Mouse (Mus musculus) adrenal gland, postnatal 4 days (tissue): ENCODE data around the gene Myg1. TPM values are rescaled to one million over a fixed set of nuclear protein-coding genes. Genes with fewer than 3 reads are reported as not detected.
"Not testable (repeated sequence)": the region's sequence is repeated elsewhere in the genome, so short reads cannot be mapped to it uniquely, and the experiment has no call there.

Experiments
- DNase-seq, 2 experiments: peaks; one replicate each; pipeline ENCODE4 v3.0.0; 2021 to 2022; ENCODE audit warnings: low spot score in 2 of 2, mixed read lengths in 2 of 2
- long read RNA-seq, 2 experiments: library from polyadenylated mRNA; stranded (forward); transcript quantifications; one replicate each; pipeline ENCODE4 v2.0.0; 2021
- total RNA-seq, 2 experiments: library from RNA; stranded (reverse); gene quantifications; 2 replicates each; pipeline ENCODE4 v1.2.3; 2021

Gene Myg1
- total RNA-seq: 10 to 100 TPM; 86.3 to 96.7 TPM
- long read RNA-seq, experiment 1, transcript Myg1-202 (7 exons, 1,480 nt): major isoform, 41 of 53 reads
- long read RNA-seq, experiment 1, partial matches to known transcripts: 8 of 53 reads
- long read RNA-seq, experiment 1, other reads (novel, unspliced or antisense): 0 of 53 reads
- long read RNA-seq, experiment 2, transcript Myg1-202 (7 exons, 1,480 nt): major isoform, 46 of 62 reads
- long read RNA-seq, experiment 2, partial matches to known transcripts: 11 of 62 reads
- long read RNA-seq, experiment 2, other reads (novel, unspliced or antisense): 4 of 62 reads

GRCm38 (mm10) chr15:102331610-102332015 lies at the start of gene Myg1:
Gene Myg1, plus strand, starts transcription at chr15:102331709.
- DNase-seq: peak; percentile 60 to 69

DNA sequence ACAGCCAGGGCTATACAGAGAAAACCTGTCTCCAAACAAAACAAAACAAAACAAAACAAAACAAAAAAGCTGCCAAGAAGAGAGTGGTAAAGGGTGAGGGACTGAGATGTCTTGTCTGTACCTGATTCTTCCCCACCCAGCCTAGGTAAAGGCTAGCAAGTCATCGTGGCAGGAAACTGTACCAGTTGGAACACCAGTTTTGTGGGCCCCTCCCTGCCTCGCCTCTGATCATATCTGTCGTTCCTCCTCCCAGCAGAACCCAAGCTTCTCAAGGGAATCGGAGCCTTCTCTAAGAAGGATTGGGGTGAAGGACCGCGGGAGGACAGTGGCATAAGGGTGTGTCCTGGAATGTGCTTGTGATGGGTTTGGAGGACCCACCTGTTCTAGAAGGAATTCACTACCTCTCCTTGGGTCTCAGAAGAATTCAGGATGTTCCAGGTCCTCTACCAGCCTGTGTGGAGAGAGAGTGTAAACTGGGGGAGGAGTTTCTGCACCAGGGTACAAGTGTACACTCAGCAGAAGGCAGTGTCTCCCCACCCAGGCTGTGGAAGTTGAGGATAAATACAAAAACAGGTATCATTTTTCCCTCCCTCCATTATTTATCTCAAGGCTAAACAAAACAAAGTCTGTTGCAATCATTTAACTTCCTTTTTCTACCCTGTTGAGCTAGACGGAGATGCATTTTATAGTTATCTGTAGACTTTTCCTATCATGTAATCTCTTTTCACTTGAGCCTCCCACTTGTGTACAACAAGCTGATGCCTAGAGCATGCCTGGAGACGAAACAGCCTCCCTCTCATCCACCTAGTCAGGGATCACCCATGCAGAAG lies 48.8 kb upstream of the Myg1 start:
- DNase-seq: no peak

DNA sequence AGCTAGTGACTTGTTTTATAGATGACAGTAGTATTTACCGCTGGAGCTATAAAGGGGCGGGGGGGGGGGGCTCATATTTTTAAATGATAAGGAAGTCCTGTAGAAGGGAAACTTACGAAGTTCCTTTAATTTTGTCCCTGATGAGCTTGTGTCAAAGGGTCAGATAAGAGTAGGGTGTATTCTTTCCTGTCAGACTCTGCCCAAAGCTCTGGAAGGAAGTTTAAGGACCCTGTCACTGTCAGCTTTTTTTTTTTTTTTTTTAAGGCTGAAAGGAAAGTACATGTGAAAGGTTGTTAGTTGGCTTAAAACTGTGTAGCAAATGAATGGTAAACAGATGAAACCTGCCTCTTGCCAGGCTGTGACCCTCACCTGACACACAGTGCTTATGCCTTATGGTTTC lies 47.9 kb upstream of the Myg1 start:
- no peak for DNase-seq

DNA sequence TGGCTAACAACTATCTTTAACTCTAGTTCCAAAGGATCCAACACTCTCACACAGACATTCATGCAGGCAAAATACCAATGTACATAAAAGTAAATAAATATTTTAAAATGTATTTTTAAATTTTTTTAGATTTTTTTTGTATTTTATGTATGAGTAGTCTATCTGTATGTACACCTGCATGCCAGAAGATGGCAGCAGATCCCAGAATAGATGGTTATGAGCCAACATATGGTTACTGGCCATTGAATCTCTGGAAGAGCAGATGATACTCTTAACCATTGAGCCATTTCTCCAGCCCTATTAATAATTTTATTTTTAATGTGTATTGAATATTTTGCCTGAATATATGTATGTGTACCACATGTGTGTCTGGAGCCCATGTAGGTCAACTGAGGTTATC lies 44.1 kb upstream of the Myg1 start:
- DNase-seq: no peak

DNA sequence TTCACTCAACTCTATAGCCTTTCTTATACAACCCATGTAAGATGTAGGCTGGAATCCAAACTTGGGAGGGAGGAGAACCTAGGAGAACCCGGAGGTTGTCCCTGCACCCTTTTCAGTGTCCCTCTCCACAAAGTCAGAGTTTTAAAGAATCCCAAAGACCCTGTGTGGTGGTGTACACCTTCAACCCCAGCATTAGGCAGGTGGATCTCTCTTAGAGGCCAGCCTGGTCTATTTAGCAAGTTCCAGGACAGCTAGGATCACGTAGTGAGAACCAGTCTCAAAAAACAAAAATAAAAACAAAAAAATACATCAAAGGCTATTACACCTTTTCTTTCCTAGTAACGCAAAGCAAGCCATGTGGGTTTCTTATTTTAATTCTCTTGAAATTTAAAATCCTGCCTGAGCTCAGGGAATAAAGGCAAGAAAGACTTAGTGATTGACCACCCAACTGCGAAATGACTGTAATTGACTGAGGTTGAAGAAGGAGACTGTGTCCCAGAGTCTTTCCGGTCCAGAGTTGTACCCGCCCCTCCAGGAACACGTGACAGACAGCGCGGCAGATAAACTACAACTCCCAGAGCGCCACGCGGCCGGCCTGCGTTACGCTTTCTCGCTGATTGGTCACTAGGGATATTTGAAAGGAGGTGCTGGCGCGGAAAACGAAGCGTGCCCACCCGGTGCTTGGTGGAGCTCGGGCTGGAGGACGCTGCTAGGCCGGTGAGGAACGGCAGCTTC lies 35.7 kb upstream of the Myg1 start, which contains the start of gene Espl1:
Espl1 (plus strand) TSS at position 634 of the 735 bp plus-strand sequence.
- peak; percentile 82 for DNase-seq

GRCm38 (mm10) chr15:102296368-102297006 lies 35.0 kb upstream of the Myg1 start:
- no peak for DNase-seq

- no peak for DNase-seq
Observed at GRCm38 (mm10) chr15:102302542-102302941, 29.0 kb upstream of the Myg1 start.

DNA sequence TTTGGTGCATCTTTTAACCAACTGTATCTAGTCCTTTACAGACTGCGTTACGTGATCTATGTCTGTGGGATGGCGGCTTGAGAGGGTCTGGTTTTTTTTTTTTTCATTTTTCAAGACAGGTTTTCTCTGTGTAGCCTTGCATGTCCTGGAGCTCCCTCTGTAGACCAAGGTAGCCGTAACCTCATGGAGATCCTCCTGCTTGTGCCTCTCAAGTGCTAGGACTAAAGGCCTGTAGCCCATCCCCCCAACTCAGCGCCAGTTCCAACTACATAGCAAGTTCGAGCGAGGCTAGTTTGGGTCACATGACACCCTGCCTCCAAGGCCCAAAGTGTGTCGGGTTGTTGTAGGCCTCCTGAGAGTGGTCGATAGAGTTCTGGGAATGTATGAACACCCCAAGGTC lies 22.8 kb upstream of the Myg1 start:
- DNase-seq: no peak

- DNase-seq: no peak
Observed at GRCm38 (mm10) chr15:102310074-102310845, 21.2 kb upstream of the Myg1 start.

GRCm38 (mm10) chr15:102311489-102311888 lies 20.0 kb upstream of the Myg1 start:
- no peak for DNase-seq

DNA sequence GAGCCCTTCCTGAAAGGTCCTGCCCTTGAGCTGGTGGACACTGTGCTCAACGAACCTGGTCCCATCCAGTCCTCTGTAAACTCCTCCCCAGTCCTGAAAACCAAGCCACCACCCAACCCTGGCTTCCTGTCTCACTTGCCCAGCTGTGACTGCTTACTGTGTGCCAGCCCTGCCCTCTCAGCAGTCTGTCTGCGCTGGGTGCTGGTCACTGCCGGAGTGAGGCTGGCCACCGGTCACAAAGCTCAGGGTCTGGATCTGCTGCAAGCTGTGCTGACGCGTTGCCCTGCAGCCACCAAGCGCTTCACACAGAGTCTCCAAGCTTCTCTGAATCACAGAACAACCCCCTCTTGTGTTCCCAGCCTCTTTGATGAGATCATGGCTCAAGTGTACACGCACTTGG lies 16.2 kb upstream of the Myg1 start:
- no peak for DNase-seq

DNA sequence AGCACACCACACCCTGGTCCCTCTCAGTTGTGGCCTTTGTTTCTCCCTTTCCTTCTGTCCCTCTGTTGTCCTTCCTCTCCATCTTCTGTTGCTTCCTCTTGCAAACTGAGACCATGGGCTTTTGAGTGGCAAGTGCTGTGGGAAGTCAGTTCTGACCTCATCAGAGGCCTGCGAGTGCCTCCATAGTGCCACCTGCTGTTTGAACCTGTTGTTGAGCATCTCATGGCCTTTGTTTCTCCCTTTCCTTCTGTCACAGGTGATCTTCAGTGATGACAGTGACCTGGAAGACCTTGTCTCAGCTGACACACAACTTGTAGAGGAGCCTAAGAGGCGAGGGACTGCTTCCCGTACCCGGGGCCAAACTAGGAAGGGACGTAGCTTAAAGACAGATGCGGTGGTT lies 15.2 kb upstream of the Myg1 start:
- no peak for DNase-seq

DNA sequence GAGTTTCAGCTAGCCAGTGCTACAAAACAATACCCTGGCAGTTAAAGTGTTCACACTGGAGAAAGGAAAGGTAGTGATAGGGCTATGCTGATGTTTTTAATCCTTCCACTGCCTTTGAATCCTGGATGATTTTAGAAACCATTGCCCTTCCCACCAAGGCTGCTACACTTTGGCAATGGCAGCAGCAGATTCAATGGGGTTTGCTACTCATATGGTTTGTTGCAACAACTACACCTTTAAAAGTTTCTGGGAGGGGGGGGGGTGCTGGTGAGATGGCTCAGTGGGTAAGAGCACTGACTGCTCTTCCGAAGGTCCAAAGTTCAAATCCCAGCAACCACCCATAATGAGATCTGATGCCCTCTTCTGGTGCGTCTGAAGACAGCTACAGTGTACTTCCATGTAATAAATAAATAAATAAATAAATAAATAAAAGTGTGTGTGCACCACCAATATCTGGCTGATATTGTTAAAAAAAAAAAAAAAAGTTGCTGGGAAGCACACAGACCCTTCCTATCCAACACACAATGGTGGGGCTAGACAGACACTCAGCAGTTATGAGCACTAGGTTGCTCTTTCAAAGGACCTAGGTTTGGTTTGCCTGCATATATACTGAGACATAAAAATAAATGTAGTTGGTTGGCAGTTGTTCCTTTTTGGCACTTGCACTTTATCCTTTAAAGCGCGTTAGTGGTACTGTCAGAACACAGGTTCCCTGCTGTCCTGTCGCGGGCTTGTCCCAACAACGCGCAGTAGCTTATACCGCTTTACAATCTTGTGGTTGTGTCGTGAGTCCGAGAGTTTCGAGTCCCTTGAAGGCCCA lies 6.6 kb upstream of the Myg1 start:
- DNase-seq: no peak

DNA sequence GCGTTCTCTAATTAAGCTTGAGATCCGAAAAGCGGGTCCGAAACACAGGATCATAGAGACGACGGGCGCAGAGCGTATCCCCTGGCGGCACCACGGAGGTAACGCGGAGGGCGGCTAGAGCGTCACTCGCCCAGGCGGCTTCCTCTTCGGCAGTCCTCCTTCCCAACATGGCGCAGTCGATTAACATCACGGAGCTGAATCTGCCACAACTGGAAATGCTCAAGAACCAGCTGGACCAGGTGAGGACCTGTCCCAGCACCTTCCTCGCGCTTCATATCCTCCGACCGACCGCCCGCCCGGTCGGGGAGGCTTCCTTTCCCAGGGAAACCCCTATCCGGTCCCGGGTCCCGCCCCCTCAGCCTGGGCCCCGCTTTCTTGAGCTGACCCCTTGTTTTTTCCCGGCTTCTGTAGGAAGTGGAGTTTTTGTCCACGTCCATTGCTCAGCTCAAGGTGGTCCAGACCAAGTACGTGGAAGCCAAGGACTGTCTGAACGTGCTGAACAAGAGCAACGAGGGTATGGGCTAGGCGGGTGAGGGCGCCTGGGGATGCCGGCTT lies 5.4 kb upstream of the Myg1 start, which contains the start of gene Pfdn5:
Pfdn5 (plus strand) TSS at position 95 of the 555 bp plus-strand sequence.
- DNase-seq: peak; percentile 59 to 75

- no peak for DNase-seq
Observed at GRCm38 (mm10) chr15:102326892-102327291, 4.6 kb upstream of the Myg1 start.

DNA sequence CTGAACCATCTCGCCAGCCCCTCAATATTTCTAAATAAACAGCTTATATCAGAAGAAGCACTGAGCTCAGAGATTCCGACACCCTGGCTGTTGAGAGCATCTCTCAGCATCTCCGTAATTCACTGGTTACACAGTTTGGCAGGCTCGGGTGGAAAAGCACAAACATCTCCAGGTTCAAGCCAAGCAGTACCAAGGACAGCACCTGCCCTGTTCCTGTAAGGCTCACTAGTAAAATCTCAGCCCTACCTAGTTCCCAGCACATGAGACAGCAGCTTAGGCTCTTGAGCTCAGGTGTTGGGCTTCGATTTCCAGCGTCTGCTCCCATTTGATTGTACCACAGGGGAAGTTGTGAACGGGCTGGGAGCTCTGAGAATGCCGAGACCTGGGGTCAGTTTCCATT lies 3.7 kb downstream of the Myg1 start:
- no peak for DNase-seq

DNA sequence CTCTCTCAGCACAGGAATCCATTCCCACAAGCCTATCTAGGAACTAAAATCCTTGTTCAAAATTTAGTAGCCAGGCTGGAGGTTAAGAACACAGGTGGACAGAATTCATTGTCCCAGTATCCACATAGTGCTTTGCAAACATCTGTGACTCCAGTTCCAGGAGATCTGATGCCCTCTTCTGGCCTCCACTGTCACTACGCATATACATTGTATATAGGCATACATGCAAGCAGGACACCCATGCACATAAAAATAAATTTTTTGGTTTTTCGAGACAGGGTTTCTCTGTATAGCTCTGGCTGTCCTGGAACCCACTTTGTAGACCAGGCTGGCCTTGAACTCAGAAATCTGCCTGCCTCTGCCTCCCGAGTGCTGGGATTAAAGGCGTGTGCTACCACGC lies 4.4 kb downstream of the Myg1 start:
- DNase-seq: not testable (repeated sequence)

DNA sequence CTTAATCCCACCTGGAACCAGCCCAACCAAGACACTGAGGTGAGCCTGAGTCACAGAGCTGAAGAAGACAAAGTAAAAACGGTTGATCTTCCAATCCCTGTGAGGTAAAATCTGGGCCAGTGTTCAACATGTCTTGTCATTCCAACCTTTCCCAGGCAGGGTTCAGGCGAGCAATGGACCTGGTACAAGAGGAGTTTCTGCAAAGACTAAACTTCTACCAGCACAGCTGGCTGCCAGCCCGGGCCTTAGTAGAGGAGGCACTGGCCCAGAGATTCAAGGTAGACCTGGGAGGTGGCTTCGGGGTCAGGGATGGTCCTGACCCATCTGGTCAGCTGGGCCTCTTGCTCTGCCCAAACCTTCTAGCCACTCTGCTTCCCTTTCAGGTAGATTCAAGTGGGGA lies 5.4 kb downstream of the Myg1 start:
- no peak for DNase-seq

DNA sequence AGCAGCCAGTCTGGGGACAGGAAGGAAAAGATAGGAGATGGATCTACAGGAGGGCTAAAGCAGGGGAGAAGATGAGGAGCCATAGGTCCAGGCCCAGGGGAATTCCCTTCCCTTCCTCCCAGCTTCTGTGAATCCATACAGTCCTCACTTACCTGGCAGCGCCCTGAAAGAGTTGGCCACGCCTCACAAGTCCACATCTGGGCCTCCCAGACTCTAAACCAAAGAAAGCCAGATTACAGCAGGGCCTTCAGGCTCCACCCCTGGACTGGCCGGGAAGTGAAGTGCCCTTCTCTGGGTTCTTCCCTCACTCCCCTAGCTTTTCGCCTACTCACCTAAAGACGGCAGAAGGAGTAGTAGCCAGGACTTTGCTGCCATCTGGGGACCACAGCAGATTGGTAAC lies 8.1 kb downstream of the Myg1 start:
- DNase-seq: no peak
